Comparison of ENCODE assay signal across 7 mouse cellular contexts in the genomic region with DNA sequence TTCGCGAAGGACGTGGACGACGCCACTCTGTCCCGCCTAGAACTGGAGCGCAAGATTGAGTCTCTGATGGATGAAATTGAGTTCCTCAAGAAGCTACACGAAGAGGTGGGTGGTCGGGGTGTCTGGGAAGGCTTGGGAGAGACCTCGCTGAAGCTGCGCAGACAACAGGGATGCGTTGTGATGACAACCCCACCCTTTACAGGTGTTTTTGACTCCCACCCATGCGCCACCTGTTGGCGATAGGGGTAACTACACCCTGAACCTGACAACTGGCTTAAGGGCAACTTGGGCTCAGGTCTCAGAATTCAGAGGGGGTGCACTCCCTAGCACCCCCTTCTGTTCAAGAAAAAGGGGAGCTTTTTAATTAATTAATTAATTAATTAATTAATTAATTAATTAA. TPM values are rescaled to one million over a fixed set of nuclear protein-coding genes. Genes with fewer than 3 reads are reported as not detected.
DNase-seq lines count a peak whose midpoint lies in the region; TF ChIP-seq lines count a peak whose summit lies in the region.

No protein-coding gene starts in this region.

- intact Hi-C loops in gastrocnemius, postnatal 36 days (cut with DNase I), result no loop called here

- peaks cover 16% of the 10 kb centered on the region; the same call in 1 of the 2 replicates for H3K27me3 ChIP-seq in thymus, adult 2 months (ENCODE audit: control insufficient read depth, insufficient read depth, low read length)

- DNase-seq in 3T3-L1 (ENCODE audit: low read depth, low spot score), result peak; percentile 37
- peak; percentile 36 for DNase-seq in 416B (ENCODE audit: low read depth)
- peak; percentile 41 for DNase-seq in embryo, embryonic 9.5 days (ENCODE audit: extremely low spot score)
- peak; percentile 24 for DNase-seq in hindlimb bud, embryonic 11.5 days (ENCODE audit: extremely low spot score, low read depth, low spot score)
- peak; percentile 53 for DNase-seq in mesoderm, embryonic 11.5 days (ENCODE audit: low read depth, low spot score)
- DNase-seq in thymus, adult 2 months, result peak; percentile 69
- DNase-seq in gastrocnemius, postnatal 36 days, result no peak

- 23% methylated on average over 14 of the region's 14 CpGs for WGBS in thymus, adult 2 months

- peak; percentile 62; the same call in 1 of the 2 replicates for TF ChIP-seq CTCF in thymus, adult 2 months (IDR thresholded peaks at IDR 0.05; ENCODE audit: borderline replicate concordance, control insufficient read depth, extremely low read depth, insufficient read depth, low read length, poor library complexity)

- no peak overlapping the region for H3K27ac ChIP-seq in thymus, adult 2 months (ENCODE audit: control insufficient read depth, insufficient read depth, low read length)

- H3K36me3 ChIP-seq in thymus, adult 2 months (ENCODE audit: control insufficient read depth, insufficient read depth, low read length), result no peaks in the 10 kb centered on the region

- H3K4me1 ChIP-seq in thymus, adult 2 months (replicated peaks; ENCODE audit: control insufficient read depth, insufficient read depth, low read length), result peaks cover 6% of the 10 kb centered on the region; the same call in 1 of the 2 replicates

- TF ChIP-seq POLR2A in thymus, adult 2 months (IDR thresholded peaks at IDR 0.05; ENCODE audit: control insufficient read depth, extremely low read depth, insufficient read depth, low read length, poor library complexity), result no peak

- H3K4me3 ChIP-seq in thymus, adult 2 months (ENCODE audit: control insufficient read depth, insufficient read depth, low read length), result no peak overlapping the region

RNA-seq across cellular contexts. Expression of a gene that starts 1.4 kb away (rescaled TPM):
- 1.9 and 2.3 TPM in 2 replicates for polyA plus RNA-seq in thymus, adult 2 months (2012; rRNA removed)
- total RNA-seq in gastrocnemius, postnatal 36 days (2021), result 1 to 10 TPM in 1 of 2 experiments, under 1 TPM in 1; 0.42 to 1.2 TPM

RNA-seq across cellular contexts. Expression of a gene that starts 18.0 kb away (rescaled TPM):
- 40.8 and 57.0 TPM in 2 replicates for polyA plus RNA-seq in thymus, adult 2 months (2012; rRNA removed)
- total RNA-seq in gastrocnemius, postnatal 36 days (2021), result under 1 TPM; 0.62 to 0.69 TPM

RNA-seq across cellular contexts. Expression of a gene that starts 26.6 kb away (rescaled TPM):
- 294 and 330 TPM in 2 replicates for polyA plus RNA-seq in thymus, adult 2 months (2012; rRNA removed)
- total RNA-seq in gastrocnemius, postnatal 36 days (2021), result 1 to 10 TPM; 8.2 to 9.4 TPM

RNA-seq across cellular contexts. Expression of a gene that starts 31.3 kb away (rescaled TPM):
- 0.08 and 0.27 TPM in 2 replicates for polyA plus RNA-seq in thymus, adult 2 months (2012; rRNA removed)
- not detected for total RNA-seq in gastrocnemius, postnatal 36 days (2021)

RNA-seq across cellular contexts. Expression of a gene that starts 36.6 kb away (rescaled TPM):
- polyA plus RNA-seq in thymus, adult 2 months (2012; rRNA removed), result 0.39 and 0.46 TPM in 2 replicates
- under 1 TPM in 1 of 2 experiments, not detected in 1; 0.27 TPM for total RNA-seq in gastrocnemius, postnatal 36 days (2021)

Comparison
In these comparisons a context has a peak if more than half of its experiments do, and no peak if none do; other contexts are left out.
1. DNase-seq: peak in 3T3-L1 (single experiment), 416B (single experiment), embryo, embryonic 9.5 days (single experiment), hindlimb bud, embryonic 11.5 days (single experiment), mesoderm, embryonic 11.5 days (single experiment) and thymus, adult 2 months (single experiment); none in gastrocnemius, postnatal 36 days (0 of 2).